Mouse (Mus musculus) Patski (cell line): ENCODE results near the gene Mefv. TPM values are rescaled to one million over a fixed set of nuclear protein-coding genes. Genes with fewer than 3 reads are reported as not detected.
"Not testable (repeated sequence)": the region's sequence is repeated elsewhere in the genome, so short reads cannot be mapped to it uniquely, and the experiment has no call there.

Experiments
- ATAC-seq: fragments of 100-300 bp; one replicate; pipeline ENCODE4 v1.8.0; 2021
- CTCF ChIA-PET: fragments of 350-600 bp; sonication (Branson Sonifier 250); formaldehyde crosslinking; loops from one replicate; lab custom pipeline; 2022; ENCODE audit warnings: inconsistent platforms; lab: Charles Lee
- POLR2A ChIA-PET: fragments of 350-600 bp; sonication (Branson Sonifier 250); formaldehyde crosslinking; loops from one replicate; lab custom pipeline; 2022; ENCODE audit warnings: antibody characterized with exemption, inconsistent platforms; lab: Charles Lee
- DNase-seq: peaks from one replicate; pipeline ENCODE4 v3.0.0-alpha.2; 2011; ENCODE audit warnings: low read depth, low spot score
- H3K27me3 ChIP-seq: fragments of 371-371 bp; one replicate; pipeline ENCODE4 v1.5.1; 2021
- CTCF ChIP-seq: fragments of 100-300 bp; IDR thresholded peaks from one replicate; pipeline ENCODE4 v1.5.1; 2021
- in situ Hi-C: fragments of 300-500 bp; cut with MboI; formaldehyde crosslinking; loops from 3 replicates; pipeline ENCODE4 v1.11.1; 2018; ENCODE audit warnings: low pct_unique_long_range_greater_than_20kb, mixed read lengths
- polyA plus RNA-seq: library from polyadenylated mRNA; unstranded; gene quantifications from one replicate; pipeline ENCODE4 v1.2.3, GENCODE M21; 2021

Mefv gene
- polyA plus RNA-seq, 1 experiment from 2014 or later = not detected

- DNase-seq = peak; percentile 85
- TF ChIP-seq CTCF = no peak
- in situ Hi-C loops = no loop called here
- ChIA-PET POLR2A (no interaction called here), CTCF (interaction anchor here (1.0 kb wide), 1 partner anchor 12 kb away, joined by 3 read pairs; no protein-coding TSS in a partner anchor)
- no peaks in the 10 kb centered on the region for H3K27me3 ChIP-seq
- peak; percentile 99 for ATAC-seq
These were observed 5.3 kb upstream of the Mefv start for GRCm38 (mm10) chr16:3723231-3723630.

- peak; percentile 59 for DNase-seq
- in situ Hi-C loops = loop anchor here (5.0 kb wide), 1 partner anchor 52 kb away; no protein-coding TSS in a partner anchor
- ATAC-seq = peak; percentile 60
- TF ChIP-seq CTCF = no peak
- CTCF ChIA-PET = no interaction called here
- POLR2A ChIA-PET = no interaction called here
- no peaks in the 10 kb centered on the region for H3K27me3 ChIP-seq
These were observed 3.2 kb downstream of the Mefv start for GRCm38 (mm10) chr16:3714731-3715130.

GRCm38 (mm10) chr16:3706680-3707079 lies 11.2 kb downstream of the Mefv start:
- in situ Hi-C loops = no loop called here
- POLR2A ChIA-PET = no interaction called here
- DNase-seq (no peak), ATAC-seq (no peak)
- CTCF ChIA-PET = no interaction called here
- no peak for TF ChIP-seq CTCF
- no peaks in the 10 kb centered on the region for H3K27me3 ChIP-seq

GRCm38 (mm10) chr16:3700893-3701292 lies 17.0 kb downstream of the Mefv start:
- ChIA-PET POLR2A (no interaction called here), CTCF (interaction anchor here (1.4 kb wide), 1 partner anchor 12 kb away, joined by 4 read pairs; no protein-coding TSS in a partner anchor)
- DNase-seq (no peak), ATAC-seq (no peak)
- no peaks in the 10 kb centered on the region for H3K27me3 ChIP-seq
- in situ Hi-C loops = no loop called here
- TF ChIP-seq CTCF = no peak

GRCm38 (mm10) chr16:3699281-3699680 lies 18.6 kb downstream of the Mefv start:
- no peaks in the 10 kb centered on the region for H3K27me3 ChIP-seq
- ATAC-seq (no peak), DNase-seq (no peak)
- ChIA-PET POLR2A (no interaction called here), CTCF (no interaction called here)
- in situ Hi-C loops = no loop called here
- TF ChIP-seq CTCF = no peak

GRCm38 (mm10) chr16:3689608-3690007 lies 28.3 kb downstream of the Mefv start:
- POLR2A ChIA-PET, DNase-seq, ATAC-seq, CTCF ChIA-PET, in situ Hi-C loops, H3K27me3 ChIP-seq: not testable (repeated sequence)

Other genes with a start within 250 kb of the Mefv start
- not detected for gene Olfr161, start 127.1 kb downstream of the Mefv start, polyA plus RNA-seq
- gene Zfp263, start 26.0 kb upstream of the Mefv start, polyA plus RNA-seq = 21.3 TPM
- gene Olfr15, start 112.8 kb upstream of the Mefv start, polyA plus RNA-seq = 0.04 TPM
- gene Zfp174, start 129.2 kb upstream of the Mefv start, polyA plus RNA-seq = 3.2 TPM
- 53.5 TPM for gene Naa60, start 154.3 kb upstream of the Mefv start, polyA plus RNA-seq
- gene Zfp597, start 166.5 kb upstream of the Mefv start, polyA plus RNA-seq = 6.6 TPM
- 0.59 TPM for gene Gm20695, start 166.6 kb upstream of the Mefv start, polyA plus RNA-seq
- 13.1 TPM for gene 1700037C18Rik, start 190.6 kb upstream of the Mefv start, polyA plus RNA-seq
- gene Cluap1, start 190.7 kb upstream of the Mefv start, polyA plus RNA-seq = 37.7 TPM